Mouse (Mus musculus): ENCODE data around the gene Zfp148. TPM values are rescaled to one million over a fixed set of nuclear protein-coding genes. Genes with fewer than 3 reads are reported as not detected.
"Not testable (repeated sequence)": the region's sequence is repeated elsewhere in the genome, so short reads cannot be mapped to it uniquely, and the experiment has no call there.

The Zfp148 gene
- total RNA-seq, 2 experiments from 2014 or later, result 159 to 164 TPM

DNA sequence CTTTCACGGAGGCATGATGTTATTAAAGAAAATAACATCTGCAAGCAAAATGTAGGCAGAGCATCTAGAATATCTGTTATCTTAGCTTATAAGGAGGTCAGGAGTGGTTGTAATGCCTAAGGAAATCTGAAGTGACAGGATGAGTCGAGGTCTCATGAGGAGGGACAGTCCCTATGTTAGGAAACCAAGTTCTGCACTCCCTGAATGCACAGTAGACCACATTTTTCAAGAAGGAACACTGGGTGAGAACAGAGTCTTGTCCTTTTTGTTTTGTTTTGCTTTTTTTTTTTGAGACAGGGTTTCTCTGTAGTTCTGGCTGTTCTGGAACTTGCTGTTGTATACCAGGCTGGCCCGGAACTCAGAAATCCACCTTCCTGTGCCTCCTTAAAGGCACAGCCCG lies 1.7 kb downstream of the Zfp148 start:
- DNase-seq, result no peak

- DNase-seq, result no peak
Measured at GRCm38 (mm10) chr16:33383584-33383983, 2.9 kb downstream of the Zfp148 start.

- DNase-seq, result not testable (repeated sequence)
Measured at GRCm38 (mm10) chr16:33384057-33384456, 3.4 kb downstream of the Zfp148 start.

- DNase-seq, result no peak
Measured at GRCm38 (mm10) chr16:33387013-33387412, 6.4 kb downstream of the Zfp148 start.

- no peak for DNase-seq
Measured at GRCm38 (mm10) chr16:33387420-33387819, 6.8 kb downstream of the Zfp148 start.

- DNase-seq, result peak; percentile 30 to 38
Measured at GRCm38 (mm10) chr16:33399913-33400782, 19.5 kb downstream of the Zfp148 start.

DNA sequence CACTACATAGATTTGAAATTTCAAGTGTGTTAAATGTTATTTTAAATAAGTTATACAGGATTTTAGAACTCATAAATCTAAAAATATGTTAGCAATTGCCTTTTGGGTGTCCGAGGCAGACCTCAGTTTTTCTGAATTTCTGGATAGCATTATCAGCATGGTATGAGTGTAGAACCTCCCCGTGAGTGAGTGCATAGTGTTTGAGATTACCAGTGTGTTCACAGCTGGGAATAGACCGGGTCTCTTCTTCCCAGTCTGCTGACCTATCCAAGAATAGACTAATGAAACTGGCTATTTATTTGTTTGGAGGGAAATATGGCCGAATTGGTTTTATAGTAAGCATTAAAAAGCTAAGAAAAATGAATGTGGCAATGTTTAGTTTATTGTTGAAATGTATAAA lies 20.3 kb downstream of the Zfp148 start:
- DNase-seq, result no peak

- DNase-seq, result no peak
Measured at GRCm38 (mm10) chr16:33403258-33403657, 22.6 kb downstream of the Zfp148 start.

DNA sequence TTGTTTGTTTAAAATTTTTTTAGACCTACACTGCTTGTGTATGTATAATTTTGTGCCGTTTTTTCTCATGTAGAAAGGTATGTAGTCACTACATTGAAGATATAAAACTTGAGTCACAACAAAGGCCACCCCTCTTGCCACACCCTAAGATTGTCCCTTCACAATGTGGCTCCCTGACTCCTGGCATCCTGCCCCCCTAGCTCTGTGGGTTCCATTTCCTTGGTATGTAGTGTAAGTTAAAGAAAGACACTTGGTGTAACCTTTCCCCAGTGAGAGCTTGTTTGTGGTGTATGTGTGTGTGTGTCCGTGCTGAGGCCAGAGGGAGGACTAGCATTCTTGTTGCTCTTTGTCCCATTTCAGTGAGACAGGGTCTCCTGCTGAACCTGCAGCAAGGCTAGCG lies 23.4 kb downstream of the Zfp148 start:
- no peak for DNase-seq

DNA sequence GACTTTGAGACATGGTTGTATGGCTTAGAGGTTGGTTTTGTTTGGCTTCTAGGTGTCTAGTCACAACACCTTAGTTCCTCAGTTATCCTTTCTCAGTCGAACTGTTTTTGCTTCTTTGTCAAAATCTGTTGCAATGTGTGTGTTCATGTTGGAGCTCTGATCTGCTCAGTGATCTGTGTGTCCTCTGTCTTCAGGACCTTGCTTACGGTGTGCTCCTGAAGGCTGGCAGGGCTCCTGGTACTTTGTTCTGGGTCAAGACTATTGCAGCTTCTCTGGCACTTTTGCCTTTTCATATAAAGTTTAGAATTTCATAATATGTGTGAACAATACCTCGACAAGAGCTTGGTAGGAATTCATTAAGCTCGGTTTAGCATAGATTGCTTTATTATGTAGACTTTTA lies 24.9 kb downstream of the Zfp148 start:
- no peak for DNase-seq

GRCm38 (mm10) chr16:33410151-33410550 lies 29.5 kb downstream of the Zfp148 start:
- no peak for DNase-seq

DNA sequence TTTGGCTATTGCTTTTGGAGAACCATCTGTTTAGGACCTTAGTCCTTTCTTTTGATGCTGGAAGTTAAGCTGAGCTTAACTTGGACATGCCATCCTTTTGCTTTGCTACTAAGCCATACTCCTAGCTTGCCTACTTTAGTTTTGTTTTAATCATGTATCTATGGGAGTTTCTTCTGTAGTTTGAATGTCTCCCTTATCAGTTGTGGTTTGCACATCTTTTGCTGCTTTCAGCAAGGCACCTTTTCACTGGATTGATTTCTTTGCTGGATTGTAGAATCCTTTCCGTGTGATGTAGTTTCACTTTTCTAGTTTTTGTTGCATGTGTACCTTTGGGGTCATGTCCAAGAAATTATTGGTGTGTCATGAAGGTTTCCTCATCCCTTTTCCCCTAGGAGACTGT lies 30.0 kb downstream of the Zfp148 start:
- DNase-seq, result no peak

DNA sequence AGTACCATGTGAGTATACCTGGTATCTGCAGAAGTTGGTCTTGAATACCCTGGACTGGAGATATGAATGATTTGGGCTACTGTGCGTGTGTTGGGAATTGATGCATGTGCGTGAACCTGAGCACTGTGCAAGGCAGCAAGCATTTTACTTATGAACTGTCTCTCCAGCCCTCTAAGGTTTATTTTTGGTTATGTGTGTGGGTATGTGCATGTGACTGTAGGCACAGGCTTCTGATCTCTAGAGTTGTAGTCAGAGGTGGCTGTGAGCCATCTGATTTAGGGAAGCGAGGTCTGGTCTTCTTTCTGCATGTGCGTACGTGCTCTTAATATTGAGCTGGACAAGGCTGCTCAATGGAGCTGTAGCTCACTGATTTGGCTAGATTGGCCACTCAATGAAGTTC lies 33.6 kb downstream of the Zfp148 start:
- DNase-seq, result peak in 1 of 2 experiments; percentile 21

DNA sequence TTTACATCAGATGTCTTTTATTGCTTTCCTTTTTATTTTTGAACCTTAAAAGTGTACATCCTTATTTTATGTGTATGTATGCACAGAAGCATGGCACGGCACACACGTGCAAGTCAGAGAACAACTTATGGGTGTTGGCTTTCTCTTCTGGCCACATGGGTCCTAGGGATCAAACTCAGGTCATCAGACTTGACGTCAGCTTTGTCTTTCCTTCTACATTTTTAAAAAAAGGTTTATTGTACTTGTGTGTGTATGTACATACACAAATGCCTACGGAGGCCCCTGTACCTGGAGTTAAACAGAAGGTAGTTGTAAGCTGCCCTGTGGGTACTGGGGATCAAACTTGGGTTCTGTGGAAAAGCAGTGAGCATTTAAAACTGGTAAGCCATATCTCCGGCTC lies 35.0 kb downstream of the Zfp148 start:
- DNase-seq, result no peak

GRCm38 (mm10) chr16:33428327-33428726 lies 47.7 kb downstream of the Zfp148 start:
- no peak for DNase-seq

DNA sequence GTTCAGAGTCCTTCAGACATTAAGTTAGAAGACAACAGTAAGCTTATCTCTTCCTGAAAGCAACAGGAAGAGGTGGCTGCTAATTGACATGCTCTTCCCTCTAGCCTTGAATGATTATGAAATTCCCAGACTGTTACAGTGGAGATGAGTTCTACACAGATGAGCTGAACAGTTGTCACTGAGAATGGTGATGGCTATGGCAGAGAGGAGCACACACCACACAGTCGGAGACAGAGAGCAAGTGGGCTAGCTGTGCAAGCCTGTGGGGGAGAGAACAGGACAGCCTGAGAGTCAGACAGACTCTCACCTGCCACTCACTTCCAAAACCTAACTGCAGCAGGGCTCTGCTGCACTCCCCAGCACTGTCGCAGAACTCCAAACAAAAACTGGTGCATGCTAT lies 51.0 kb downstream of the Zfp148 start:
- DNase-seq, result peak in 1 of 2 experiments; percentile 21

- no peak for DNase-seq
Measured at GRCm38 (mm10) chr16:33441065-33441464, 60.4 kb downstream of the Zfp148 start.

DNA sequence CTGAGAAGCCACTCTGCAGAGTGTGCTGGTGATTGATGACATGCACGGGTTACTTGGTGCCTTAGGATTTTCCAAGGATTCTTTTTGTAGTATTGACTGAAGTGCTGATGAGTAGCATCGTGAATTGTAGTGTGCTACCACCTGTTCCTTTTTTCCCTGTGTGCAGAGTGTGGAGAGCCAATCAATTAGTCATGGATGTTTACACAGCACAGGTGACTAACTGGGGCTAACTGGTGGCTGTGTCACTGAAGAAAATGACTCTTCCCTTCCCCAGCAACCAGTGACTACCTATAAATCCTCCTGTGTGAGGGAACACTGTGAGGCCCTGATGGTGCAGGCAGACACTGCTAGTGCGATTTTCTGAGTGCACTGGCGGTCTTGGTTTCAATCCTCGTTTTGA lies 66.2 kb downstream of the Zfp148 start:
- DNase-seq, result no peak

DNA sequence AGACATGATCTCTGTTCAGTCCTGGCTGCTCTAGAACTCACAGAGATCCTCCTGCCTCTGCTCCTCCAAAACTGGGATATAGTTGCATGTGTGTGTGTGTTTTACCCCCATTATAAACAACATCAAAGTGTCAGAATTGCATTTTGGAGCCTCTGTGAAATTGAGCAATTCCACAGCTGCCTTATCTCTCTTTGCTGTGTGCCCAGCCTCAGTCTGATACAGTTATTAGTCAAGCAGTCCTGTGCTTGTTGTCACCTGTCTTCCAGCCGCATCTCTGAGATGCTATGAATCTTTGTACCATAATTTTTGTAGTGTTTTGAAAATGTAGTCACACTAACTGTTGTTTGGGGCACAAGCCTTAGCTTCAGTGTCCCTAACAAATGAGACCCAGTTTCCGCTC lies 73.2 kb downstream of the Zfp148 start:
- no peak for DNase-seq

- DNase-seq, result no peak
Measured at GRCm38 (mm10) chr16:33454306-33454705, 73.7 kb downstream of the Zfp148 start.

- no peak for DNase-seq
Measured at GRCm38 (mm10) chr16:33455263-33455910, 74.8 kb downstream of the Zfp148 start.

DNA sequence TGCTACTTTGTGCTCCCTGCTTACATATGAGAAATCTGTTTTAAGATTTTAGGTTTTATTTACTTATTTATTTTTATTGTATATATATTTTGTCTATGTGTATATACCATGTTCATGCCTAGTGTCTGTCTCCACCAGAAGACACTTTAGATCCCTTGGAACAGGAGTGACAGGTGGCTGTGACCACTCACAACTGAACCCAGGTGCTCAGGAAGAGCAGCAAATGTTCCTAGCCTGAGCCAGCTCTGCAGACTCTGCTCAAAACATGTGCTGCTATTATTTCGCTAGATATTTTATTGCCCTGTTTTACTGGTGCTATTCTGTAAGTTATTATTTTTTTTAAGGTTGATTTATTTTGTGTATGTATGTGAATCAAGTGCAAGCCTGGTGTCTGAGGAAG lies 78.5 kb downstream of the Zfp148 start:
- no peak for DNase-seq

- no peak for DNase-seq
Measured at GRCm38 (mm10) chr16:33461416-33461815, 80.8 kb downstream of the Zfp148 start.
